Mouse (Mus musculus) midbrain, postnatal 0 days (tissue): ENCODE results near the gene Syvn1. TPM values are rescaled to one million over a fixed set of nuclear protein-coding genes. Genes with fewer than 3 reads are reported as not detected.
"Not testable (repeated sequence)": the region's sequence is repeated elsewhere in the genome, so short reads cannot be mapped to it uniquely, and the experiment has no call there.

Experiments
- ATAC-seq: fragments of 200-750 bp; cut with Nextera tagmentation; 2 replicates; pipeline ENCODE4 v1.8.0; 2017; ENCODE audit warnings: moderate number of reproducible peaks, mild to moderate bottlenecking, moderate TSS enrichment, moderate library complexity; ENCODE audit not compliant: low FRiP score
- DNase-seq: peaks from one replicate; pipeline ENCODE4 v3.0.0-alpha.2; 2015; ENCODE audit warnings: low spot score
- H3K27ac ChIP-seq: fragments of 300-500 bp; sonication (generic); 2 replicates; pipeline ENCODE4 v1.5.1; 2014; ENCODE audit warnings: low read depth, mild to moderate bottlenecking, low read length, mixed read lengths
- H3K27me3 ChIP-seq: fragments of 300-500 bp; sonication (generic); 2 replicates; pipeline ENCODE4 v1.6.1; 2014; ENCODE audit warnings: low read length, control low read depth, mixed read lengths; ENCODE audit not compliant: insufficient read depth
- H3K36me3 ChIP-seq: fragments of 300-500 bp; sonication (generic); 2 replicates; pipeline ENCODE4 v1.6.1; 2014; ENCODE audit warnings: low read length, control low read depth, mixed read lengths; ENCODE audit not compliant: insufficient read depth
- H3K4me1 ChIP-seq: fragments of 300-500 bp; sonication (generic); 2 replicates; pipeline ENCODE4 v1.6.1; 2014; ENCODE audit warnings: mild to moderate bottlenecking, control low read depth, antibody characterized with exemption, low read length, mixed read lengths; ENCODE audit not compliant: insufficient read depth
- H3K4me2 ChIP-seq: fragments of 300-500 bp; sonication (generic); 2 replicates; pipeline ENCODE4 v1.6.1; 2014; ENCODE audit warnings: low read depth, mild to moderate bottlenecking, low read length, mixed read lengths; ENCODE audit not compliant: poor library complexity, severe bottlenecking
- H3K4me3 ChIP-seq: fragments of 300-500 bp; sonication (generic); 2 replicates; pipeline ENCODE4 v1.5.1; 2014; ENCODE audit warnings: low read depth, mild to moderate bottlenecking, low read length, moderate library complexity
- H3K9ac ChIP-seq: fragments of 300-500 bp; sonication (generic); replicated peaks from 2 replicates; pipeline ENCODE4 v1.6.1; 2014; ENCODE audit warnings: mild to moderate bottlenecking, low read length, moderate library complexity, mixed read lengths; ENCODE audit not compliant: poor library complexity, severe bottlenecking
- H3K9me3 ChIP-seq: fragments of 300-500 bp; sonication (generic); 2 replicates; pipeline ENCODE4 v1.6.1; 2016; ENCODE audit warnings: low read length, control low read depth
- CTCF ChIP-seq: IDR thresholded peaks from 2 replicates; pipeline ENCODE4 v1.5.1; 2016; ENCODE audit warnings: antibody characterized with exemption, mild to moderate bottlenecking
- WGBS: fragments of 180-500 bp; shearing (Covaris S2); extraction: QIAGEN DNeasy Blood & Tissue Kit; methylation state at CpG from one replicate; pipeline ENCODE4 v1.1.7; 2014; 5-methylcytosine and 5-hydroxymethylcytosine counted together
- polyA plus RNA-seq: library from polyadenylated mRNA; unstranded; fragments of >200 nt; fragmentation: Nextera tagmentation; extraction: Ambion mirVana; gene quantifications from 2 replicates; pipeline ENCODE4 v1.2.1, GENCODE M21; 2015
- total RNA-seq: library from RNA; depleted of rRNA; stranded (reverse); fragments of >200 nt; gene quantifications from 2 replicates; pipeline ENCODE4 v1.2.3, GENCODE M21; 2014

Syvn1 gene
- total and polyA plus RNA-seq, 2 experiments from 2014 or later, result 34.8 to 36.3 TPM

GRCm38 (mm10) chr19:6035966-6036585 lies 10.3 kb upstream of the Syvn1 start:
- DNase-seq (no peak), ATAC-seq (no peak)
- no peak overlapping the region for H3K4me2 ChIP-seq
- no peak overlapping the region for H3K4me3 ChIP-seq
- 82% methylated on average over 9 of the region's 9 CpGs for WGBS
- no peak overlapping the region for H3K9ac ChIP-seq
- no peaks in the 10 kb centered on the region for H3K9me3 ChIP-seq
- no peak overlapping the region for H3K27ac ChIP-seq
- H3K4me1 ChIP-seq, result no peaks in the 10 kb centered on the region
- no peaks in the 10 kb centered on the region for H3K36me3 ChIP-seq
- H3K27me3 ChIP-seq, result no peaks in the 10 kb centered on the region
- no peak for TF ChIP-seq CTCF

GRCm38 (mm10) chr19:6037695-6038094 lies 8.7 kb upstream of the Syvn1 start:
- no peak for ATAC-seq
- no peaks in the 10 kb centered on the region for H3K27me3 ChIP-seq
- no peaks in the 10 kb centered on the region for H3K9me3 ChIP-seq
- no peak overlapping the region for H3K4me2 ChIP-seq
- H3K27ac ChIP-seq, result no peak overlapping the region
- H3K9ac ChIP-seq, result no peak overlapping the region
- no peak overlapping the region for H3K4me3 ChIP-seq
- TF ChIP-seq CTCF, result no peak
- no peaks in the 10 kb centered on the region for H3K4me1 ChIP-seq
- H3K36me3 ChIP-seq, result no peaks in the 10 kb centered on the region
- DNase-seq, result no peak

GRCm38 (mm10) chr19:6038326-6038725 lies 8.1 kb upstream of the Syvn1 start:
- no peaks in the 10 kb centered on the region for H3K36me3 ChIP-seq
- WGBS, result 85% methylated on average over 7 of the region's 7 CpGs
- H3K4me1 ChIP-seq, result no peaks in the 10 kb centered on the region
- no peak overlapping the region for H3K27ac ChIP-seq
- H3K4me2 ChIP-seq, result no peak overlapping the region
- no peaks in the 10 kb centered on the region for H3K27me3 ChIP-seq
- no peak overlapping the region for H3K4me3 ChIP-seq
- no peak for ATAC-seq
- no peaks in the 10 kb centered on the region for H3K9me3 ChIP-seq
- no peak for DNase-seq
- H3K9ac ChIP-seq, result no peak overlapping the region
- TF ChIP-seq CTCF, result no peak

GRCm38 (mm10) chr19:6040002-6040401 lies 6.4 kb upstream of the Syvn1 start:
- Histone ChIP-seq H3K27me3 (no peaks in the 10 kb centered on the region), H3K4me3 (no peak overlapping the region), H3K4me1 (peaks cover under 1% of the 10 kb centered on the region; the same call in 1 of the 2 replicates), H3K36me3 (no peaks in the 10 kb centered on the region), H3K4me2 (no peak overlapping the region), H3K9me3 (no peaks in the 10 kb centered on the region), H3K27ac (no peak overlapping the region), H3K9ac (no peak overlapping the region)
- ATAC-seq (no peak), DNase-seq (no peak)
- peak; percentile 38 for TF ChIP-seq CTCF

- Histone ChIP-seq H3K4me2 (no peak overlapping the region), H3K27me3 (no peaks in the 10 kb centered on the region), H3K27ac (no peak overlapping the region), H3K4me1 (peaks cover 6% of the 10 kb centered on the region), H3K36me3 (no peaks in the 10 kb centered on the region), H3K4me3 (no peak overlapping the region), H3K9me3 (no peaks in the 10 kb centered on the region), H3K9ac (no peak overlapping the region)
- DNase-seq (no peak), ATAC-seq (no peak)
- TF ChIP-seq CTCF, result no peak
- 75% methylated on average over 9 of the region's 9 CpGs for WGBS
These were observed 4.1 kb upstream of the Syvn1 start for GRCm38 (mm10) chr19:6042293-6042692.

- not testable (repeated sequence) for H3K4me3 ChIP-seq, H3K9ac ChIP-seq, H3K27ac ChIP-seq, H3K4me2 ChIP-seq, ATAC-seq, H3K27me3 ChIP-seq, H3K9me3 ChIP-seq
- peak; percentile 74 for TF ChIP-seq CTCF
- Histone ChIP-seq H3K36me3 (peaks cover 10% of the 10 kb centered on the region), H3K4me1 (peaks cover 10% of the 10 kb centered on the region)
- peak; percentile 67 for DNase-seq
- 58% methylated on average over 4 of the region's 4 CpGs for WGBS
These were observed 2.3 kb upstream of the Syvn1 start for GRCm38 (mm10) chr19:6044102-6044501.
